7 mouse cellular contexts compared by ENCODE assay signal in genomic region chr15:37007233-37007958, GRCm38 (mm10). TPM values are rescaled to one million over a fixed set of nuclear protein-coding genes. Genes with fewer than 3 reads are reported as not detected.
DNase-seq lines count a peak whose midpoint lies in the region; ATAC-seq lines count a peak whose summit lies in the region.

Gene Zfp706 (minus strand): TSS chr15:37007773.

- DNase-seq in adrenal gland, postnatal 14 days: peak; percentile 100
- DNase-seq in embryonic facial prominence, embryonic 11.5 days (ENCODE audit: low spot score): peak; percentile 99
- DNase-seq in heart, adult 11 months: peak; percentile 100
- DNase-seq in kidney, adult 18-20 months: peak; percentile 99
- peak; percentile 99 for DNase-seq in limb, embryonic 11.5 days (ENCODE audit: low spot score)
- DNase-seq in midbrain, embryonic 14.5 days: peak; percentile 100
- DNase-seq in spleen, adult 18-20 months: peak; percentile 99

- H3K27me3 ChIP-seq in embryonic facial prominence, embryonic 11.5 days (ENCODE audit: control insufficient read depth, insufficient read depth, low read length): no peaks in the 10 kb centered on the region
- H3K27me3 ChIP-seq in limb, embryonic 11.5 days (ENCODE audit: control insufficient read depth, insufficient read depth, low read length): no peaks in the 10 kb centered on the region
- H3K27me3 ChIP-seq in midbrain, embryonic 14.5 days (ENCODE audit: control insufficient read depth, insufficient read depth, low read length): no peaks in the 10 kb centered on the region

- H3K4me2 ChIP-seq in embryonic facial prominence, embryonic 11.5 days (ENCODE audit: low read depth, low read length): peak within 1 kb of the TSS; percentile 59
- peak within 1 kb of the TSS; percentile 54 for H3K4me2 ChIP-seq in limb, embryonic 11.5 days (ENCODE audit: low read depth, severe bottlenecking)
- peak within 1 kb of the TSS; percentile 65 for H3K4me2 ChIP-seq in midbrain, embryonic 14.5 days (ENCODE audit: low read length)

- under 1% methylated on average over 60 of the region's 79 CpGs for WGBS in embryonic facial prominence, embryonic 11.5 days
- under 1% methylated on average over 57 of the region's 79 CpGs for WGBS in limb, embryonic 11.5 days
- WGBS in midbrain, embryonic 14.5 days: under 1% methylated on average over 68 of the region's 79 CpGs

- H3K4me1 ChIP-seq in embryonic facial prominence, embryonic 11.5 days (ENCODE audit: control insufficient read depth, insufficient read depth, low read length): no peaks in the 10 kb centered on the region
- peaks cover 5% of the 10 kb centered on the region; the same call in 1 of the 2 replicates for H3K4me1 ChIP-seq in limb, embryonic 11.5 days (ENCODE audit: control insufficient read depth, insufficient read depth, low read length)
- H3K4me1 ChIP-seq in midbrain, embryonic 14.5 days (ENCODE audit: control insufficient read depth, insufficient read depth, low read length): peaks cover 24% of the 10 kb centered on the region

- H3K9ac ChIP-seq in embryonic facial prominence, embryonic 11.5 days (replicated peaks; ENCODE audit: low read length): peak within 1 kb of the TSS; percentile 99
- H3K9ac ChIP-seq in limb, embryonic 11.5 days (ENCODE audit: low read length): peak within 1 kb of the TSS; percentile 98
- peak within 1 kb of the TSS; percentile 95 for H3K9ac ChIP-seq in midbrain, embryonic 14.5 days (replicated peaks; ENCODE audit: low read length)

- peak within 1 kb of the TSS; percentile 99 for H3K4me3 ChIP-seq in embryonic facial prominence, embryonic 11.5 days (ENCODE audit: low read depth, low read length)
- H3K4me3 ChIP-seq in limb, embryonic 11.5 days (ENCODE audit: low read depth, low read length): peak within 1 kb of the TSS; percentile 90
- peak within 1 kb of the TSS; percentile 82 for H3K4me3 ChIP-seq in midbrain, embryonic 14.5 days (replicated peaks; ENCODE audit: low read depth, low read length)

- ATAC-seq in embryonic facial prominence, embryonic 11.5 days (replicated peaks; ENCODE audit: insufficient number of reproducible peaks, low FRiP score, low TSS enrichment, low read depth): peak; percentile 98
- peak; percentile 98 for ATAC-seq in limb, embryonic 11.5 days (ENCODE audit: insufficient number of reproducible peaks, low FRiP score, low TSS enrichment, low read depth)
- ATAC-seq in midbrain, embryonic 14.5 days (ENCODE audit: low FRiP score, low TSS enrichment): peak; percentile 100

- no peaks in the 10 kb centered on the region for H3K9me3 ChIP-seq in embryonic facial prominence, embryonic 11.5 days (replicated peaks; ENCODE audit: control insufficient read depth, low read length)
- no peaks in the 10 kb centered on the region for H3K9me3 ChIP-seq in limb, embryonic 11.5 days (ENCODE audit: control insufficient read depth, low read length)
- H3K9me3 ChIP-seq in midbrain, embryonic 14.5 days (ENCODE audit: control insufficient read depth, low read length): no peaks in the 10 kb centered on the region

- peak within 1 kb of the TSS; percentile 87 for H3K27ac ChIP-seq in embryonic facial prominence, embryonic 11.5 days (replicated peaks; ENCODE audit: low read depth, low read length)
- H3K27ac ChIP-seq in limb, embryonic 11.5 days (replicated peaks; ENCODE audit: low read depth, low read length): peak within 1 kb of the TSS; percentile 90
- peak within 1 kb of the TSS; percentile 97 for H3K27ac ChIP-seq in midbrain, embryonic 14.5 days (replicated peaks; ENCODE audit: low read depth, low read length)

- H3K36me3 ChIP-seq in embryonic facial prominence, embryonic 11.5 days (replicated peaks; ENCODE audit: control insufficient read depth, insufficient read depth, low read depth, low read length): no peaks in the 10 kb centered on the region; the same call in 1 of the 2 replicates
- peaks cover 3% of the 10 kb centered on the region for H3K36me3 ChIP-seq in limb, embryonic 11.5 days (ENCODE audit: control insufficient read depth, insufficient read depth, low read length)
- peaks cover 10% of the 10 kb centered on the region for H3K36me3 ChIP-seq in midbrain, embryonic 14.5 days (ENCODE audit: control insufficient read depth, insufficient read depth, low read length)

RNA-seq across cellular contexts. Expression of gene Zfp706, which starts in this region (rescaled TPM):
- total RNA-seq in adrenal gland, postnatal 14 days (2021): 176 and 193 TPM in 2 replicates
- 381 and 407 TPM in 2 replicates for polyA plus RNA-seq in embryonic facial prominence, embryonic 11.5 days (2014; fragmentation: Nextera tagmentation; extraction: Ambion mirVana)
- 420 and 444 TPM in 2 replicates for polyA plus RNA-seq in limb, embryonic 11.5 days (2014; fragmentation: Nextera tagmentation; extraction: Ambion mirVana)
- 416 and 455 TPM in 2 replicates for polyA plus RNA-seq in midbrain, embryonic 14.5 days (2014; fragmentation: Nextera tagmentation; extraction: Ambion mirVana)

Comparison
In these comparisons a context has a peak if more than half of its experiments do, and no peak if none do; other contexts are left out.
1. Peak in every context shown above with its lines: DNase-seq, ATAC-seq, H3K4me3 ChIP-seq and H3K27ac ChIP-seq.